Mouse (Mus musculus) midbrain, embryonic 14.5 days (tissue): ENCODE data around the gene Tsc22d4. TPM values are rescaled to one million over a fixed set of nuclear protein-coding genes. Genes with fewer than 3 reads are reported as not detected.

Experiments
- polyA plus RNA-seq: library from polyadenylated mRNA; unstranded; fragments of >200 nt; fragmentation: Nextera tagmentation; extraction: Ambion mirVana; gene quantifications from 2 replicates; pipeline ENCODE4 v1.2.1, GENCODE M21; 2014

The Tsc22d4 gene
- polyA plus RNA-seq, 1 experiment from 2014 or later, result 47.0 TPM

Other genes with a start within 250 kb of the Tsc22d4 start
- 83.7 and 103 TPM in 2 replicates for gene Pop7, start 243.2 kb upstream of the Tsc22d4 start, polyA plus RNA-seq
- gene Gigyf1, start 227.2 kb upstream of the Tsc22d4 start, polyA plus RNA-seq, result 17.0 and 23.5 TPM in 2 replicates
- not detected in 2 replicates for gene Epo, start 212.5 kb upstream of the Tsc22d4 start, polyA plus RNA-seq
- 633 and 757 TPM in 2 replicates for gene Gnb2, start 212.2 kb upstream of the Tsc22d4 start, polyA plus RNA-seq
- 234 and 291 TPM in 2 replicates for gene Actl6b, start 192.2 kb upstream of the Tsc22d4 start, polyA plus RNA-seq
- gene Tfr2, start 175.9 kb upstream of the Tsc22d4 start, polyA plus RNA-seq, result 4.0 and 5.6 TPM in 2 replicates
- gene Mospd3, start 144.7 kb upstream of the Tsc22d4 start, polyA plus RNA-seq, result 67.2 and 83.9 TPM in 2 replicates
- 3.0 and 11.7 TPM in 2 replicates for gene Pcolce, start 131.9 kb upstream of the Tsc22d4 start, polyA plus RNA-seq
- 0.09 and 0.18 TPM in 2 replicates for gene Fbxo24, start 116.7 kb upstream of the Tsc22d4 start, polyA plus RNA-seq
- gene Lrch4, start 116.6 kb upstream of the Tsc22d4 start, polyA plus RNA-seq, result 18.1 and 21.9 TPM in 2 replicates
- 4.4 and 6.0 TPM in 2 replicates for gene Gm20605, start 116.6 kb upstream of the Tsc22d4 start, polyA plus RNA-seq
- gene Sap25, start 104.4 kb upstream of the Tsc22d4 start, polyA plus RNA-seq, result 4.1 and 5.6 TPM in 2 replicates
- gene Irs3, start 100.0 kb upstream of the Tsc22d4 start, polyA plus RNA-seq, result not detected in 2 replicates
- 10.3 and 12.8 TPM in 2 replicates for gene Agfg2, start 61.0 kb upstream of the Tsc22d4 start, polyA plus RNA-seq
- gene Nyap1, start 4.1 kb upstream of the Tsc22d4 start, polyA plus RNA-seq, result 16.2 and 28.8 TPM in 2 replicates
- 53.4 and 58.6 TPM in 2 replicates for gene Ppp1r35, start 33.1 kb downstream of the Tsc22d4 start, polyA plus RNA-seq
- 11.3 and 14.4 TPM in 2 replicates for gene Mepce, start 41.9 kb downstream of the Tsc22d4 start, polyA plus RNA-seq
- gene Zcwpw1, start 42.1 kb downstream of the Tsc22d4 start, polyA plus RNA-seq, result 5.6 and 8.2 TPM in 2 replicates
- gene Pilra, start 90.6 kb downstream of the Tsc22d4 start, polyA plus RNA-seq, result 0.26 and 0.51 TPM in 2 replicates
- not detected in 2 replicates for gene Pilrb1, start 112.4 kb downstream of the Tsc22d4 start, polyA plus RNA-seq
- gene Pilrb2, start 126.1 kb downstream of the Tsc22d4 start, polyA plus RNA-seq, result 0.57 TPM in 1 of 2 replicates, not detected in the other
- not detected in 2 replicates for gene Cyp3a13, start 175.9 kb downstream of the Tsc22d4 start, polyA plus RNA-seq
- 0.13 and 0.43 TPM in 2 replicates for gene Gjc3, start 217.4 kb downstream of the Tsc22d4 start, polyA plus RNA-seq
- not detected in 2 replicates for gene Azgp1, start 235.8 kb downstream of the Tsc22d4 start, polyA plus RNA-seq